Mouse (Mus musculus): ENCODE measurements around the gene Celsr1.
"Not testable (repeated sequence)": the region's sequence is repeated elsewhere in the genome, so short reads cannot be mapped to it uniquely, and the experiment has no call there.

The Celsr1 gene

DNA sequence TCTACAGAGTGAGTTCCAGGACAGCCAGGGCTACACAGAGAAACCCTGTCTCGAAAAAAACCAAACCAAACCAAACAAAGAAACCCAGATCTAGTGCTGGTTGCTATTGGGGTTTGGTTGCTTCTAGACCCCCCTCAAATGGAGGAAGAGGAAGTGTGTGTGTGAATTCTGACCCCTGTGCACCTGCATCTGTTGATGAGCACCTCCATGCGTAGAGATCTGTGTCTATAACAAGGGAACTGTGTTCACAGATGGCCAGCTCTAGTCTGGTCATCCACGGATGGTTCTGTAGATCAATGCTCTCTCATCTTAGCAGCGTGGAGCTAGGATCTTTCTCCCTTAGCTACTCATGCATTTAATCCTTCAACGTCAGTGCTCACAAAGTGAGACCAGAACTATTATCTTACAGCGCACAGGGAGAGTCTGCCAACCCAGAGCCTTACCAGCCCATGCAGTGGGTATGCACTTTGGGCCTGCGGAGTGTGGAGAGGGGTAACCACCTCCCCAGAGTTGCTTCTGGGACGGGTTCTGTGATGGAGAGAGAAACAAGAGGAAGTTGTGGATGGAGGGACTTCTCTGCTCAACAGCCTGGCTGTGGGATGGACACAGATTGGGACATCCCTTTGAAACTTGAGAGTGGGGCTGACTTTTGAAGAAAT, 30.7 kb upstream of the Celsr1 start:
- no peak for ATAC-seq (ENCODE audit: low TSS enrichment)

GRCm38 (mm10) chr15:86061848-86062481, 28.4 kb upstream of the Celsr1 start:
- ATAC-seq (ENCODE audit: low TSS enrichment), result no peak

- no peak for ATAC-seq (ENCODE audit: low TSS enrichment)
Observed at GRCm38 (mm10) chr15:86061221-86061620, 27.6 kb upstream of the Celsr1 start.

GRCm38 (mm10) chr15:86060581-86060980, 27.0 kb upstream of the Celsr1 start:
- ATAC-seq (ENCODE audit: low TSS enrichment), result no peak

GRCm38 (mm10) chr15:86059835-86060380, 26.3 kb upstream of the Celsr1 start:
- no peak for ATAC-seq (ENCODE audit: low TSS enrichment)

DNA sequence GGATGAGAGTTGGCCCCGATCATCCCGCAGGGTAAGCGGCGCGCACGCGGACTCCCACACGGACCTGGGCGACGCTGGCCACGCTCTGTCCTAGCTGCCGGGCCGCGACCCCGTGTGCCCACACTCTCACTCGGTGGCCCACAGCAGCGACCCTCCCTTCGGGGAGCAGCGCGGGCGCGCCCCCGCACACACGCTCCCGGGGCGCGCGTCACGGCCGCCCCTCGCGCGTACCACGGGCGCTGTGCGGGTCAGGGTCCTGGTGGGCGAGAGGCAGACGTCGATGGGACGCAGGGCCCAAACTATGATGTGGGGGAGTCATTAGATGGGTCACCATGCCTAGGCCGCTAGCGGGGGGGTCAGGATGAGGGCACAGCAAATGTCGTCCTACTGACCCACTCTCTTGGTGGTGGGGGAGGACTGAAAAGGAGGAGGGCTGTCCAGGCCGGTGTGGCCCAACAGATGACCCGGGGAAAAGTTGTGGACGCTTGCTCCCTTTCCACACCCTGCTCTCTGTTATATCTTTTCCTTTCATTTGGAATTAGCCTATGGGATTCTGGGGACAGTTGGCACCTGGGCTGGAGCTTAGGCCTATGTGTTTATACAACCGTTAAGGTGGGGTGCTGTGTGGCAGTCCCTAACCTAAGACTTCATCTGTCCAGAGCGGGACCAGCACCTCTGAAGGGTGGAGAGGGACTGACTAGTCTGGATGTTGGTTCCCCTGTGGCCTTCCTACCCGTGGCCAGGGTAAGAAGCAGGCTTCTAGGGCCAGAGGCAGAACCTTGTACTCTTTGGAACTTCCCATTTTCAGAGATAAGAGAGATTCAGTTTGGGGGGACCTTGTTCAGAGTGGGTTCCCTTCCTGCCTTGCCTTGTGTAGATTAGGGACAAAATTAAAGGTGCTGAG, 25.6 kb upstream of the Celsr1 start:
- ATAC-seq (ENCODE audit: low TSS enrichment), result peak; percentile 8; the same call in 1 of the 2 replicates

DNA sequence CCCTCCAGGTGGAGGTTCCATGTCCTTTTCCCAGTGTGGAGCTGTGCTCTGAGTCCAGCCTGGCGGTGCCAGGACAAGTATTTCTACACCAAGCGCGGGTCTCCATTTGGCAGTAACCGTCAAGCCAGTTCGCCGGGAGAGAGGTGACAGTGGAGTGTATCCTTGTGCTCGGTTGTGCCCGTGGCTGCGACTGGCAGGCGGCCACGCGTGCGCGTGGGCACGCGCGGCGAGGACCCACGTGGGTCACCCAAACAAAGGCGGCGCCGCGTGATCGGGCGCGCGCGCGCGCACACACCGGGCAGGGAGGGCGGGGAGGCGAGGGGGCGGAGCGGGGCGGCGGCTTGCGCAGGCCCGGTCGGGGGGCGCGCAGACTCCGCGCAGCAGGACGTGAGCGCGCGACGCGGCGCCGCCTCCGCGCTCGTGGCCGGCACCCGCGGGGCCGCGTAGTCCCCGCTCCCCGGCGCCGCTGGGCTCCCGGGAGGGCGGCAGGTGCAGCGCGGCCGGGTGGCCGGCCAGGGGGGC, 24.9 kb upstream of the Celsr1 start:
- ATAC-seq (ENCODE audit: low TSS enrichment), result peak; percentile 54

DNA sequence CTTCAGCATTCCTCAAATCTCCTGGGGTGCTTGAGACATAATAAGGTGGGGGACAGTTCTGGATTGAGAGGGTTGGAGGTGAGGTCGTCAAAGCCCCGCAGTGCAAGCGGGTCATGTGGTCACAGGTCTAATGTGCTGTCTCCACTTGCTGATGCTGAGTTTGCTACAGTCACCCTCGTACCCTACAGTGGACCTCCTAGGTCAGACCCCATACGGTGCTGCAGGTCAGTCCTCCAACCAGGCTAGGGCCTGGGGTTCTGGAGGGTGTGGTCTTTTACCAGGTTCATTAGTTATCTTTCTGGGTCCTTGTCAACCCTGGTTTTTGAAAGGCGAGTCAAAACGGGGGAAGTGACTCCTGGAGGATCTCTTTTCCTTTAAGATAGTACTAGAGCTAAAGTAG, 24.3 kb upstream of the Celsr1 start:
- ATAC-seq (ENCODE audit: low TSS enrichment), result no peak

GRCm38 (mm10) chr15:86057413-86057812, 23.8 kb upstream of the Celsr1 start, which contains the start of gene Gramd4:
Gene Gramd4 (plus strand): TSS chr15:86057695.
- ATAC-seq (ENCODE audit: low TSS enrichment), result no peak

DNA sequence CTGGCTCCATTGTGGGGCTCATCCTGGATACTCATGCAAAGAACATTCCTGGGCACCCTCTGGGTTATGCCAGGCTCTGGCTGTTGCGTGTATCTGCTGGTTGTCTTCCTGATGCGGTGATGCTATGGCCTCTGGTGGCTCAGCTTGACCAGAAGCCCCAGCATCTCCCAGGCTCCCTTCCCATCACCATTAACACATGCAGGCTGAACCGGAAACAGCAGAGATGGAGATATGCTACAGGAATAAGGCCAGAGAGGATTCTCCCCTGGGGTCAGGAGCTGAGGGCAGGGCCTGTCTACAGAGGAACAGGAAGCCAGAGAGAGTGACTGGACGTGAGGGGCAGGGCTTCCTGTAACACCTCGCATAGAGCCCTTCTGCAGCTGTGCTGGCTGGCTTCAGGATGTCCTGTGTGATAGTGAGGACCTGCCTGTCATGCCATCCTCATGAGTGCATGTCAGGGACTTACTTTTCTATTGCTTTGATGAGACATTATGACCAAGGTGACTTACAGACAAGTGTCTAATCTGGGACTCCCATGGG, 22.7 kb upstream of the Celsr1 start:
- no peak for ATAC-seq (ENCODE audit: low TSS enrichment)

- ATAC-seq (ENCODE audit: low TSS enrichment), result not testable (repeated sequence)
Observed at GRCm38 (mm10) chr15:86054861-86055260, 21.3 kb upstream of the Celsr1 start.

GRCm38 (mm10) chr15:86053890-86054536, 20.4 kb upstream of the Celsr1 start:
- peak; percentile 66 for ATAC-seq (ENCODE audit: low TSS enrichment)

DNA sequence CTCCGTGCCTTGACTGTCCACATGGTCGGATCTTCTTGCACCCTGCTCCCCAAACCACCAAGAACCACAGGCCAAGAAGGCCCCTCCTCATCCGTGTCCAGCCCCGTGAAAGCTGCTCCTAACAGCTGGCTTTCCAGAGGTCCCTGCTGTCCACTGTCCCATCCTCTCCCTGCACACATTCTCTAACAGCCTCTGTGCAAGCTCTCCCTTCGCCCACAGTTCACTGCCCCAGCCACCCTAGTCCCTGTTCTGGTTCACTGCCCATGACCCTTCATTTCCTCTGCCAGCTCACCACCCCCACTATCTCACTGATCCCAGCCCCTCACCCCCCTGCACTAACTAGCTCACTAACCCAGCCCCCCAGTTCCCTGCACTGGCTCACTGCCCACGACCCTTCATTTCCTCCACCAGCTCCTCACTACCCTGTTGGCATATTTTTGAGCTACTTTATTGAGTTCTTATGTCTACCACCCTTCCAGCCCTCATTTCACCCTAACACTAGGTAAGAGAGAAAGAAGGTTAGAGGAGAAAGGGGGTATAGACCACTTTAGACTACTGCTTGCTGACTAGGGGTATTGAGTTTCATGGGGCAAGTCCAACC, 18.4 kb upstream of the Celsr1 start:
- ATAC-seq (ENCODE audit: low TSS enrichment), result no peak

DNA sequence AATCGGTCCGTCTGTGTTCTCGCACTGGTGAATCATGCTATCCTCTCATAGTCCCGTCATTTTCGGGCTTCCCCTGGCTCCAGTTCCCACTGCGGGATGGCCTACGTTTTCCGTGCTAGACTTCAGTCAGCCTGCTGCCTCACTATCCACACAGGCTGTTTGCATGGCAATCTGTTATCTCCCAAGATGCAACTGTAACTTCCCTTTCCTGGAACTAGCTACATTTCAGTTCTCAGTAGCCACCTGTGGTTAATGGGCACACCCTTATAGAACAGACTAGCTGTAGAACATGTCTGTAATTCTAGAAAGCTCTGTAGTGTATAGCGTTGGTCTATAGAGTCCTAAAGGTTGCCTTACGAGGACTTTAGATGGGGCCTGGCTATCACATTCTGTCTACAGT, 17.6 kb upstream of the Celsr1 start:
- 0 out of 2 replicates have a peak, but pooled peaks have one; percentile 24 for ATAC-seq (ENCODE audit: low TSS enrichment)

- no peak for ATAC-seq (ENCODE audit: low TSS enrichment)
Observed at GRCm38 (mm10) chr15:86050170-86050743, 16.7 kb upstream of the Celsr1 start.

DNA sequence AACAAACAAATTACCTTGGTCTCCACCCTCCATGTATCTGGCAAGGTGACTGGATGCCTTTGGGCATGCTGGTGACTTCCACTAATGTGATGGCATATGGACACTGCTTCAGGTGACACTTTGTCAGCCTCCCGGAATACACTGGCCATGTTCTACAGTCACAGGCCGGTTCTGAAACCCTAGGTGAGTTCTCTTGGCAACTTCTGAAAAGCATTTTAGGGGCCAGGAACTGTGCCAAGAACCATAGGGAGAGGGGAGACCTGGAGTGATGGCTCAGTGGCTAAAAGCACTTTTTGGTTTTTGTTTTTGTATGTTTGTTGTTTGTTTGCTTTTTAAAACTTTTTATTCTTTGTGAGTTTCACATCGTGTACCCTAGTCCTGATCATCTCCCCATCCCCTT, 15.9 kb upstream of the Celsr1 start:
- no peak for ATAC-seq (ENCODE audit: low TSS enrichment)

DNA sequence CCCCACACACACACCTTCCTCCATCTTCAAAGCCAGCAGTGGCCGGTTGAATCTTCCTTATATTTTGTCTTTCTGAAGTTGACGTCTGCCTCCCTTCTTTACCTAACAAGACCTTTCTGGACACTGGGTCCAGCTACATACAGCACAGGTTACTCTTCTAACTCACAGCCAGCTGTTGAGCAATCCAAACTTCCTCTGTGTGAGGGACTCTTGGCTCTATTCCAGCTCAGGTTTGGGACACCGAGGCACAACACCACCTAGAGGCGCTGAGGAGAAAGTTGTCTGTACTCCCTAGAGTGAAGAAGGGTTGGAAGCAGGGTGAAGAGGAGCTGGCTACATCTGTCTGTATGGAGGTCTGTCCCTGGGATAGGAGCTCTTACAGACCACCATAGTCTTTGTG, 8.8 kb upstream of the Celsr1 start:
- no peak for ATAC-seq (ENCODE audit: low TSS enrichment)

- no peak for ATAC-seq (ENCODE audit: low TSS enrichment)
Observed at GRCm38 (mm10) chr15:86041421-86041820, 7.8 kb upstream of the Celsr1 start.

DNA sequence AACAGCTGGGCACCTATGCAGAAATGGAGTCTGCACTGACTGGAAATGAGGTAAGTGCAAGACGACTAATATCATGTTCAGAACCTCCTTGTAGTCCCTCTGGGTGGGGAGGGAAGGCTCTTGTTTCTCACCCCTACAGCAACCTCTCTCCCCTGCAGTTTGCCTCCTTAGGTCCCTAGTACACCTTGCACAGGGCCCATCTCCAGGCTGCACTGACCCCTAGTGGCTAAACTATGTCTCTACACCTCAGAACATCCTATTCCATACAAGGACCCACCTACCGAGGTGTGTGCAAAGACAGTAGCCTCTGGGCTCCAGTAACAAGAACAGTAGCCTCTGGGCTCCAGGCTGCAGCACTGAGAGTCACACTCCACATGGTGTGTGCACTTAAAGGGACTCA, 5.2 kb upstream of the Celsr1 start:
- ATAC-seq (ENCODE audit: low TSS enrichment), result peak; percentile 92

GRCm38 (mm10) chr15:86035913-86036312, 2.3 kb upstream of the Celsr1 start:
- no peak for ATAC-seq (ENCODE audit: low TSS enrichment)
